Mouse (Mus musculus) liver, embryonic 14.5 days (tissue): ENCODE measurements at regions not wholly inside any gene's neighbourhood (a gene's known extent, or its start where the extent isn't known, plus 50 kb on each side); places are given as distances from the start of the nearest gene placed in this dataset.

Source experiments
- CTCF ChIP-seq: IDR thresholded peaks from 2 replicates; pipeline ENCODE4 v1.5.1; 2016; ENCODE audit warnings: antibody characterized with exemption, low read depth, control low read depth
- EP300 ChIP-seq: IDR thresholded peaks from 2 replicates; pipeline ENCODE4 v1.6.1; 2016; ENCODE audit warnings: antibody characterized with exemption, low read depth

DNA sequence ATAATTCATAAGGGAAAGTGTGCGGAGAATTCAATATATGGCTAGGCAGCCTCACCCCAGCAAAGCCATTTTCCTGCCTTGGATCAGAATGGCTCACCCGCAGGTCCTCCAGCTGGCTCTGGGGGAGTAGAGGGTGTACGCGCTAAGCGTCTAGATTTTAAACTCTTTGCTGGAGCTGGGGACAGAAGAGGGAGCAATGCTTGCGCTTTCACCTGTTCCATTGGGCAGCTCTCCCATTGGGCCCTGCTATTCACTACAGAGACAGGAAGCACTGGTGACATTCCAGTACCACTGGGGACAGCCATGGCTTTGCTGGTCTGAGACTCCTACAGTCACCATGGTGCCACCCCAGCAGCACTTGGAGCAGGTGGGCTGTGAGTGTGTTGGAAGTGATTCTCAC lies 130.9 kb downstream of the Chst1 start:
- TF ChIP-seq CTCF (no peak), EP300 (no peak)
